Mouse (Mus musculus) C2C12 (cell line): ENCODE measurements around the gene Ghr.

ENCODE experiments used
- CTCF ChIP-seq: IDR thresholded peaks from one replicate; pipeline ENCODE4 v1.5.1; 2011; ENCODE audit not compliant: control insufficient read depth, insufficient read depth, insufficient read length
- MAX ChIP-seq: IDR thresholded peaks from one replicate; pipeline ENCODE4 v1.6.1; 2011; ENCODE audit warnings: mild to moderate bottlenecking, control low read depth
- USF1 ChIP-seq: IDR thresholded peaks from one replicate; pipeline ENCODE4 v1.6.1; 2011; ENCODE audit warnings: low read depth, mild to moderate bottlenecking, control low read depth, moderate library complexity

DNA sequence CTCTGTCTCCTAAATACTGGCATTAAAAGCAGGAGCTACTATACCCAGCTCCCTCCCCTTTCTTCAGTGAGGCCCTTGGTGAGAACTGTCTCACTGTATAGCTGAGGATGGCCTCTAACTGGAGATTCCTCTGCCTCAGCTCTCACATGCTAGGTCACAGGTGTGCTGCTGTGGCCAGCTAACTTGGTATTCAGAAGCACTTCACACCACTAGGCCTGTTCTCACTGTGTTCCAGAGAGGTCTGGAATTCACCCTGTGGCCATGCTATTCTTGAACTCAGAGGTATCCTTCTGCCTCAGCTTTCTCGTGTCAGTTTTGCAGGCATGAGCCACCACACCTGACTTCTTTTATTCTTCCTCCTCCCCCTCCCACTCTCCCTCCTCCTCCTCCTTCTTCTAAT is 310.1 kb downstream of the Ghr start:
- TF ChIP-seq USF1 (no peak), MAX (no peak), CTCF (no peak)
